In genomic region chr8:44933478-44933877, GRCm38 (mm10) we compare ENCODE assay signal across 9 mouse cellular contexts. TPM values are rescaled to one million over a fixed set of nuclear protein-coding genes. Genes with fewer than 3 reads are reported as not detected.
DNase-seq lines count a peak whose midpoint lies in the region; ATAC-seq and TF ChIP-seq lines count a peak whose summit lies in the region.
"Had no signal": no experiment of that assay in that cellular context is flagged by ENCODE, and none has a peak within 500 bp of the region (broad histone marks: within the 10 kb centered on the region; RNA-seq: fewer than 3 reads in every experiment).

No protein-coding gene starts in this region.

- peak; percentile 44 to 55 for DNase-seq in cerebellum, adult 2 months
- no peak for DNase-seq in cerebellum, adult 11 months
- DNase-seq in lung, postnatal 4 days, result no peak
- no peak for DNase-seq in layer of hippocampus, adult 18-20 months (ENCODE audit: low spot score in 2 of 2)
- DNase-seq in kidney, postnatal 36 days, result no peak
- DNase-seq: kidney, adult 8-10 months had no signal

- peak overlapping the region; percentile 82 for H3K4me2 ChIP-seq in lung, embryonic 15.5 days
- peak overlapping the region; percentile 81 for H3K4me2 ChIP-seq in intestine, embryonic 15.5 days (replicated peaks)
- peak overlapping the region; percentile 73 for H3K4me2 ChIP-seq in stomach, embryonic 14.5 days (replicated peaks; ENCODE audit: low read depth, low read length)

- no peak for TF ChIP-seq POLR2A in cerebellum, adult 2 months (IDR thresholded peaks at IDR 0.05; ENCODE audit: borderline replicate concordance, insufficient read depth, low read length)

- no peak for ATAC-seq in lung, embryonic 15.5 days (ENCODE audit: borderline replicate concordance, extremely low read depth, low FRiP score, low TSS enrichment)
- ATAC-seq in intestine, embryonic 15.5 days, result no peak
- no peak for ATAC-seq in stomach, embryonic 14.5 days (ENCODE audit: insufficient number of reproducible peaks, insufficient read depth, low FRiP score, low read depth)

- no peaks in the 10 kb centered on the region for H3K27me3 ChIP-seq in cerebellum, adult 2 months (ENCODE audit: control insufficient read depth, insufficient read depth, low read length)
- H3K27me3 ChIP-seq in lung, embryonic 15.5 days, result no peaks in the 10 kb centered on the region
- H3K27me3 ChIP-seq in intestine, embryonic 15.5 days (replicated peaks), result no peaks in the 10 kb centered on the region
- no peaks in the 10 kb centered on the region for H3K27me3 ChIP-seq in stomach, embryonic 14.5 days (ENCODE audit: control insufficient read depth, insufficient read depth, low read length)

- 48% methylated on average over 6 of the region's 6 CpGs for WGBS in cerebellum, adult 2 months
- WGBS in lung, embryonic 15.5 days, result 35% methylated on average over 6 of the region's 6 CpGs
- WGBS in intestine, embryonic 15.5 days, result 47% methylated on average over 6 of the region's 6 CpGs
- 40% methylated on average over 6 of the region's 6 CpGs for WGBS in stomach, embryonic 14.5 days

- peak overlapping the region; percentile 15 for H3K4me3 ChIP-seq in cerebellum, adult 2 months (replicated peaks; ENCODE audit: insufficient read depth, low read depth, low read length)
- peak overlapping the region; percentile 74 for H3K4me3 ChIP-seq in lung, embryonic 15.5 days
- H3K4me3 ChIP-seq in intestine, embryonic 15.5 days (replicated peaks), result peak overlapping the region; percentile 75
- peak overlapping the region; percentile 76 for H3K4me3 ChIP-seq in stomach, embryonic 14.5 days (ENCODE audit: low read depth, low read length)

- no peak overlapping the region for H3K27ac ChIP-seq in cerebellum, adult 2 months (ENCODE audit: insufficient read depth, low read length)
- H3K27ac ChIP-seq in lung, embryonic 15.5 days, result no peak overlapping the region
- no peak overlapping the region for H3K27ac ChIP-seq in intestine, embryonic 15.5 days
- no peak overlapping the region for H3K27ac ChIP-seq in stomach, embryonic 14.5 days (ENCODE audit: low read length)

- H3K4me1 ChIP-seq in cerebellum, adult 2 months (ENCODE audit: control insufficient read depth, insufficient read depth, low read length), result no peaks in the 10 kb centered on the region; the same call in 1 of the 2 replicates
- H3K4me1 ChIP-seq in lung, embryonic 15.5 days, result no peaks in the 10 kb centered on the region; the same call in 1 of the 2 replicates
- H3K4me1 ChIP-seq in intestine, embryonic 15.5 days (replicated peaks), result no peaks in the 10 kb centered on the region; the same call in 1 of the 2 replicates
- no peaks in the 10 kb centered on the region for H3K4me1 ChIP-seq in stomach, embryonic 14.5 days (ENCODE audit: control insufficient read depth, insufficient read depth, low read length)

- H3K9me3 ChIP-seq in lung, embryonic 15.5 days, result no peaks in the 10 kb centered on the region
- H3K9me3 ChIP-seq in intestine, embryonic 15.5 days, result no peaks in the 10 kb centered on the region
- no peaks in the 10 kb centered on the region; the same call in 1 of the 2 replicates for H3K9me3 ChIP-seq in stomach, embryonic 14.5 days (ENCODE audit: control insufficient read depth, low read depth, low read length)

- TF ChIP-seq CTCF in cerebellum, adult 2 months (IDR thresholded peaks at IDR 0.05; ENCODE audit: borderline replicate concordance, insufficient read depth, low read depth, low read length), result no peak

- H3K9ac ChIP-seq in lung, embryonic 15.5 days, result no peak overlapping the region
- H3K9ac ChIP-seq in intestine, embryonic 15.5 days, result no peak overlapping the region
- H3K9ac ChIP-seq in stomach, embryonic 14.5 days (replicated peaks; ENCODE audit: low read depth, low read length), result no peak overlapping the region

- no peaks in the 10 kb centered on the region for H3K36me3 ChIP-seq in lung, embryonic 15.5 days
- H3K36me3 ChIP-seq in intestine, embryonic 15.5 days, result no peaks in the 10 kb centered on the region
- H3K36me3 ChIP-seq in stomach, embryonic 14.5 days (ENCODE audit: control insufficient read depth, insufficient read depth, low read length), result no peaks in the 10 kb centered on the region

RNA-seq across cellular contexts. Expression of gene Fat1, which starts 1.8 kb away (rescaled TPM):
- polyA plus RNA-seq in cerebellum, adult 2 months (2012; rRNA removed), result 106 and 120 TPM in 2 replicates
- 16.2 and 19.1 TPM in 2 replicates for polyA plus RNA-seq in lung, embryonic 15.5 days (2015; fragmentation: Nextera tagmentation; extraction: Ambion mirVana)
- polyA plus RNA-seq in intestine, embryonic 15.5 days (2015; fragmentation: Nextera tagmentation; extraction: Ambion mirVana), result 13.4 and 14.8 TPM in 2 replicates
- 37.8 and 41.2 TPM in 2 replicates for polyA plus RNA-seq in stomach, embryonic 14.5 days (2014; fragmentation: Nextera tagmentation; extraction: Ambion mirVana)
- total RNA-seq in layer of hippocampus, adult 18-20 months (2021), result 10 to 100 TPM; 19.5 to 23.1 TPM

Comparison
In these comparisons a context has a peak if more than half of its experiments do, and no peak if none do; other contexts are left out.
1. DNase-seq: peak in cerebellum, adult 2 months (2 of 2); none in cerebellum, adult 11 months (single experiment), lung, postnatal 4 days (0 of 2), layer of hippocampus, adult 18-20 months (0 of 2) and kidney, postnatal 36 days (0 of 2).
2. H3K4me3 ChIP-seq: peak in every context shown above with its lines; median percentile 76 in stomach, embryonic 14.5 days; 75 in intestine, embryonic 15.5 days; 74 in lung, embryonic 15.5 days; 15 in cerebellum, adult 2 months.
3. Peak in every context shown above with its lines, with median percentiles within 50 percentile points of each other: H3K4me2 ChIP-seq.